Mouse (Mus musculus) heart, postnatal 0 days (tissue): ENCODE data around the gene Nfix.

ENCODE experiments used
- CTCF ChIP-seq: IDR thresholded peaks from 2 replicates; pipeline ENCODE4 v1.5.1; 2016; ENCODE audit warnings: antibody characterized with exemption, control low read depth, low read depth
- EP300 ChIP-seq: IDR thresholded peaks from 2 replicates; pipeline ENCODE4 v1.6.1; 2016; ENCODE audit warnings: antibody characterized with exemption, low read depth

DNA sequence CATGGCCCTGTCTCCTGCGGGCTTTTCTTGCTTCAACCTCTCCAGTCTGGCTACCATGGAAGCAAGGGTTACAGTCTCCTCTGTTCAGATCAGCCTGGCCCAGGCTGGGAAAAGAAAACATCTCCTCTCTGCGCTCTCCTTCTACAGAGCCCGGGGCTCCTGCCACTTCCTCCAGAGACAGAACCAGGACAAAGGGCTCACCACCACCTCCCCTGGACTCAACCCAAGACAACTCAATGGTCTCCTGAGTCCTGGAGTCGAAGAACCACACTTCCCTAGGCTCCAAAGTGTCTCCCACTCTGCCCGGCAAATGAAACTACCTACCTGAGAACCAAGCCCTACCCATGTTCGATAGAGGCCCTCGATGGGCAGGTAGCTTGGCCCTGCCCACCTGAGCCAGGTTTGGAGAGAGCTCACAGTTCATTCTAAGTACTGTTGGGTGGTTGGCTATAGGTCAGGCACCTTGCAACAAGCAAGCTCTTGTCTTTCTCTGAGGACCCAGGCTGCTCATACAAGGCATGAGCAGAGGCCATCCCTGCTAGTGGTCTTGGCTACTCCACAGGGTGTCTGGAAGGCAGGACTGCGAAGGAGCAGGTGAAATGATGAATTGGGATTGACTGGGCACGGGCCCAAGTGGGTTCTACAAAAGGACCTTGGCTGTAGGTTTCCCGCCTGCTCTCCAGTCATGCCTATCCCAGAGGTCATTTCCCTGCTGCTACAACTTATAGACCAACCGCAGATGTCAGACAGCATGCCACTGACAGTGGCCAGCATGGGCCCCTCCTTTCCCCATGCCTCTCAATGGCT is 68.6 kb downstream of the Nfix start:
- no peak for TF ChIP-seq EP300
- TF ChIP-seq CTCF = no peak
